Mouse (Mus musculus) ovary, postnatal 14 days (tissue): ENCODE measurements around the gene Cdh23.

Experiments used
- DNase-seq: peaks from one replicate; pipeline ENCODE4 v3.0.0; 2022; ENCODE audit warnings: low spot score

The Cdh23 gene

DNA sequence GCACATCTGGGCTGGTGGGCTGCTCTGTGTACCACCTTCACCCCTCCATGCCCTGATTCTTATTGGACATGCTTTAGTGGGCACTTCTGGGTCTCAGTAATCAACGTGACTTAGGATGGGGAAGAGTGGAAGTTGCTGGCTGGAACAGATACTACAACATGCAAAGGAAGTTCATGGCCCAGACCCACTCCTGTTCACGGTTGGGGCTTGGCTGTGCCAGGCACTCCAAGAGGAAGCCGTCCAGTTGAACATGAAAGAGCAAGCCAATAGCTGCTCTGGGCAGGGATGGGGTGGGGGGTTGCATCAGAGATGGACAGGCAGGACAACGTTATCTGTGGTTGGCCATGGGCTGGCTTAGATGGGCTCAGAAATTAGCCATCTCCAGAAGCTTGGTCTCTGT is 328.4 kb downstream of the Cdh23 start:
- DNase-seq: no peak

DNA sequence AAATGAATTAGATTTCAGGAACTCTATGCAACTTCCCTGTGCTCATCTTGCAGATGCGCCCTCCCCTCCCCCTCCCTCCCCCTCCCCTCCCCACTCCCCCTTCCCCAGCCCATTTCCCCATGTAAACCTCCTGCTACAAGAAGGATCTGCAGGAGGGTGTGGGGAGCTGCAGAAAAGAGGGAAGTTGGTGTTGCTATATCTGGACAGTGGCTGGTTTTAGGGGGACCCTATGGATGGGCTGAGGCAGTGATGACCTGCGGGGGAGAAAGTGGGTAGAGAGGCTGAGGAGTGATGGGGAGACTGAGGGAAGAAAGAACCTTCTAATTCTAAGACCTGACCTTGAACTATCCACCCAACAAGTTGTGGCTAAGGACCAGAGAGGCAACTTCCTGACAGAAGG is 329.1 kb downstream of the Cdh23 start:
- DNase-seq: no peak

DNA sequence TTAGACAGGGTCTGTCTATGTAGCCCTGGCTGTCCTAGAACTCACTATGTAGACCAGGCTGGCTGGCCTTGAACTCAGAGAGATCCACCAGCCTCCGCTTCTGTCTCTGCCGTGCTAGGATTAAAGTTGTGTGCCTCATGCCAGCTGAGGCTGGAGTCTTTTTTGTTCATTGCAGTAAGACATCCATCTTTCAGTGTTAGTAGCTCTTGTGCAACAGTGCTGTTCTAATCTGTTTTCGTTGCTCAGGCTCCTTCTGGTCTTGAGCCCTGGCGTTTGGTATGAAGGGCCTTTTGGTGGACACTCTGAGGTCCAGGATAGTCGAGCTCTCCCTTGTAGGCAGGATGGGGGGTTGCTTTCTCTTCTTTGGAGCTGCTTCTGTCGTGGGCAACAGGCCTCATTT is 332.9 kb downstream of the Cdh23 start:
- DNase-seq: no peak

DNA sequence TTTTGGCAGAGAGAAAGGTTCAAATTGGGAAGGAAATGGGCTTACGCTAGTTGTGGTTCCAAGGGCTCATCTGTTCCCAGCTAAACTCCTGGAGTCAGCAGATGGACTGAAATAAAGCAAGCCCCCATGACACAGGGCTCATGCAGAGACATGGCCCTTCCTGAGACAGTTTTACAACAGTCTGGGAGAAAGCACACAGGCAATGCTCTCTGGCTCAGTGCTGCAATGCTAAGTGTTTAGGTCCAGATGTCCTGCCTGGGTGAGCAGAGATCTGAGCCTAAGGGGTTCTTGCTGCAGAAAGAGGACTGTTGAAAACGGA is 334.0 kb downstream of the Cdh23 start:
- no peak for DNase-seq

DNA sequence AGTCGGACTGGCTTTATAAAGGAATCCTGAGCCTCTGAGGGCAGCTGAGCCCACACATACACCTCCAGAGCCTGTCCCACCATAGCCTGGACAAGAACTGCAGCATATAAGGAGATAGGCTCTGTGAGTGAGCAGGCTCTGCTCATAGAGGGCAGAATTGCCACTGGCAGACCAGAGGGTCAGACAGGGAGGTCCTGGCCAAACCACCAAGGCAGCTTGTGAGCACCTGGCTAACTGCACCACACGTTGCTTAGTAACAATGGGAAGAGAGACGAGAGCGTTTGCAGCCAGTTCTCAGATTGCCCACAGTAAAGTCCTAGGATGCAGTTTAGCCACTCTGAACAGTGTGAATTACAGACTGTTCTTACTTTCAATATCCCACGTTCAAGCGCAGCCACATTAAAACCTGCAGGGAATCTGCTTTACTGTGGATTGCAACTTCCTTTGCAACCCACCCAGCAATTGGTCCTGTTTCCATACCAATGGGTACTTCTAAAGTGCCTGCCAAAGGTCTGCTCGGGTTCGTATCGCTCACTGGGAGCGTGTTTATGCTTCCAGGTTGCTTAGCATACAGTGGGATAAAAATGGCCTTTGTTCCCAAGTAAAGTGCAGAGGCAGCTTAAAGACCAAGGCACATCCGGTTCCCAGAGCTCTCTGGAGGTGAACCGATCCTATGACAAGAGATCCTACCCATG is 334.5 kb downstream of the Cdh23 start:
- DNase-seq: no peak

DNA sequence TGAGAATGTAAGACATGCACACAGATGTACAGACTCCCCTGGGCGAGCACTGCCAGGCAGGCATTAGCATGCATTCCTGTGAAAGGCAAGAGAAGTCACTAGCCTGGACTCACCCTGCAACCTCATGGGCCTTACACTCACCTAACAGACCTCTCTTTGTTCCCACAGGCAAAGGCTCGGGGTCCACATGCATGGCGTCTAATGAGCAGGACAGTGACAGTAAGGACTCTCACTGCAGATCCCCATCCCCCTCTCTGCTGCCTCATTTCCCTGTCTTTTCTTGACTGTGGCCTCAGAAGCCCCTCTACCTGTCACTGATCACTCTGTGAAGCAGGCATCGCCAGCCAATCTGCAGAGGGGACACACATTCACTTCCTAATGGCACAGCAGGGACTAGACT is 337.5 kb downstream of the Cdh23 start:
- no peak for DNase-seq

DNA sequence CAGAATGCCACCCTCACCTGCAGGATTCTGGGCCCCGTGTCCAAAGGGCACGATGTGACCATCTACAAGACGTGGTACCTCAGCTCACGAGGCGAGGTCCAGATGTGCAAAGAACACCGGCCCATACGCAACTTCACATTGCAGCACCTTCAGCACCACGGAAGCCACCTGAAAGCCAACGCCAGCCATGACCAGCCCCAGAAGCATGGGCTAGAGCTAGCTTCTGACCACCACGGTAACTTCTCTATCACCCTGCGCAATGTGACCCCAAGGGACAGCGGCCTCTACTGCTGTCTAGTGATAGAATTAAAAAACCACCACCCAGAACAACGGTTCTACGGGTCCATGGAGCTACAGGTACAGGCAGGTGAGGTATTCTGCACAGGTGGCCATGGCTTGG is 338.4 kb downstream of the Cdh23 start:
- DNase-seq: no peak

DNA sequence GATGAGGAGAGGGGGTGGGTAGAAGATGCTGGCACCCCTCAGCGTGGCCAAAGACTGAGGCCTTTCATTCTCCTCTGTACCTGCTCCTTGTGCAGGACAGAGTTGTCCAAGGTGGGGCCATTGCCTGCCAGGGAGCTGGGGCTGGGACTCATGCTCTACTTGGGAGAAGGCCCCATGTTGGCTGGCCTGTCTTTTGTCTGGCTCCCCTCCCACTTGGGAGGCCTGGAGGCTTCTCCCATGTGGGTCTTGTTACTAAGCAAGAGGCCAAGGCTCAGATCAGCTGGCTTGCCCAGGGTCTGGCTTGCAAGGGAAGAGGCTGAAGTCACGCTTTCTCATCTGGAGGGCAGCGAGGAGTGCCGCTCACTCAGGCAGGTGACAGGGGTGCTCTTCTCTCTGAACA is 338.8 kb downstream of the Cdh23 start:
- no peak for DNase-seq

DNA sequence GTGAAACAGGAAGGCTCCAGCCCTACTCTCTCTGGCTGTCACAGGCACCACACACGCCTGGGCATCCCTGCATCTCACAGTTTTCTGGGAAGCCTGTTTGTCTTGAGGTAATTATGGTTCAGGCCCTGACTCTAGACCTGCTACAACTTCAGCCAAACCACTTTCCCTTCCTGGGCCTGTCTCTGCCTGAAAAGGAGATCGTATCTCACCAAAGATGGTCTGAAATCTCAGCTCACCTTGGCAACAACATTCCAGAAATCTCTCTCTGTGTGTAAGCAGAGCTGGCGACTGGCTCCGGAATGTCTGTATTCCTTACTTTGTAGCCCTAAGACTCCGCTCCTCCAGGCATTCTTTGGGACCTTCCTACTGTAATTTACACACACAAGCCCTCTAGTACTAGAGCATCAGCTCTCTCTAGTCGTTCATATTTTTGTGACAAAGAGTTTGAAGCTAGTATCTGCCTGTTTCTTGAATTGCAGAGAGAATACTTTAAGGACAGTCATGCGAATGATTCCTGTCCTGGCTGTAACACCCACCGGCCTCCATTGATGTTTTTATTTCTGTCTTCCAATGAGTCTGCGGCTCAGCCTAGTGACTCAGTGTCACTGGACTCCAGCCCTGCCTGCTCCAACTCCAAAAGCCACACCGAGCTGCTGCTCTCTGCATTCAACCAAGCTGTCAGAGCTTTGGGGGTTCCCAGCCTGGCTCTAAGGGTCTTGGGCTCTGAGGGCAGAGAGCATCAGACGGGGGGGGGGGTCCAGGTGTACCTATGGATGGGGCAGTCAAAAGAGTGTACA is 341.2 kb downstream of the Cdh23 start:
- no peak for DNase-seq

DNA sequence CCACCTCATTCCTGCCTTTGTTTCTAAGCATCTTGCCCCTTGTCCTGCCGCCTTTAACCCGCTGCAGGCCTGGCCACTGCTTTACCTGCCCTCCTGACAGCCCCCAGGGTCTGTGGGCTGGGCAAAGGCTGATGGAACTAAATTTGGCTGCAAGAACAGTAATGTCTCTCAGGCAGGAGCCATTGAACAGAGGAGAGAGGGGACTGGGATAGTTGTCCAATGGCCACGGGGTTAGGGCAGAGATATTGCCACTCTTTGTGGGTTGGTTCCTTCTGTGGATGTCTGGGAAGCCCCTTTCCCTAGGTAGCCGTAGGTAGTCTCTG is 342.3 kb downstream of the Cdh23 start:
- no peak for DNase-seq

DNA sequence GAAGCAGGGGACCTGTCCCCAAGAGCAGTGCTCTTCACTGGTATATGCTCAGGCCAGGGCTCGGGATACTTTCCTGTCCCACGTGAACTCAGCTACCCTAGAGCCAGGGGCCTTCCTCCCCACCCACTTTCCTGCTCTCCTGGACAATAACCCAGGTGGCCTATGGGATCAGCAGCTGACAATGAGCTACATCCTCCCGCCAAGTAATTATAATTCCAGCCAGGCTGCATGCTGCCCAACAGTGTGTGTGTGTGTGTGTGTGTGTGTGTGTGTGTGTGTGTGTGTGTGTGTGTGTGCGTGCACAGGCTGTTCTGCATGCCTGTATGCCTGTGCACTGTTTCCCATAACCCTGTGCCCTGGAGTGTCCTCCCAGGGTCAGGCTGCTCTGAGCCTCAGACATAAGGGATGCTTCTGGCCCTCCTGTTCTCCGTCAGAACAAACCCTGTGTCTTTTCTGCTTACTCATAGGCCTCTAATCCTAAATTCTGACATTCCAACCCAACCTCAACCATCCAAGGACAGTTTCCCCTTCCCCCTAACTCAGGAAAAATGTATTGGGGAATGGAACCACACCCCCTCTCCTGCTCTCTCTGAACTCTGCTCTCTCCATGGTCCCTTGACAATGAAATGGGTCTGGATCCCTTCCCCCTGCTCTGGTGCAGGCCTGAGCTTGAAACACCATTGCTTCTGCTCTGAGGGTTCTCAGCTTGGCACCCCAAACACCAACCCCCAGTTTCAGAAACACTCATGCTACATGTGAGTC is 342.9 kb downstream of the Cdh23 start:
- no peak for DNase-seq

DNA sequence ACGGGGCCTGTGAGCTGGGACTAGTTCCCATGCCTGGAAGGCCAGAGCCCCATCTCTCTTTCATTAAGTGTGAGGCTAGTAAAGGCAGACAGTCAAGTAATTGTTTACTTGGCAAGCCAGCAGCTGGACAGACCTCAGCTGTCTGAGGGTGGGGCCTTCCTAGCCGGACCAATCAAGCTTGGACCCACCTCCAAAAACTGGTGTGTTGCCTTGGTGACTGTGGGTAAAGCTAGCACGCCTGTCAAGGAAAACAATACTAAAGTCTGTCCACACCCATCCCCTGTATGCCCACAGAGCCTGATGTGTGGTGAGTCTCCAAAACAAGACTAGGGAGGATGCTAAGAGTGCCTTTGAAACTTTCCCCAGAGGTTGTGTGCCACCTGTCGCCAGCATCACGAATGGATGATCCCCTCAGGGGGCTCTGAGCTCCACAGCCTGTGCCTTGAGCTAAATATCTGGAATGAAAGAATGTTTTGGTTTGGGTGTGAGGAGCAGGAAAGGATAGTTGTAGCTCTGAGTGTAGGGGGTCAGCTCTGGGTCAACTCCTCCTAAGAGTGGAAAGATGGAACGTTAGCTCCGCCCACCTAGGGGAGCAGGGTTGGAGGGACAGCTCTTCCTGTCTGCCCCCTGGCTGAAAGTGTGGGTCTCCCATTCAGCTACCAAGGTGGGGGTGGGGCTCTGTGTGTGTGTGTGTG is 344.4 kb downstream of the Cdh23 start:
- DNase-seq: peak; percentile 52

DNA sequence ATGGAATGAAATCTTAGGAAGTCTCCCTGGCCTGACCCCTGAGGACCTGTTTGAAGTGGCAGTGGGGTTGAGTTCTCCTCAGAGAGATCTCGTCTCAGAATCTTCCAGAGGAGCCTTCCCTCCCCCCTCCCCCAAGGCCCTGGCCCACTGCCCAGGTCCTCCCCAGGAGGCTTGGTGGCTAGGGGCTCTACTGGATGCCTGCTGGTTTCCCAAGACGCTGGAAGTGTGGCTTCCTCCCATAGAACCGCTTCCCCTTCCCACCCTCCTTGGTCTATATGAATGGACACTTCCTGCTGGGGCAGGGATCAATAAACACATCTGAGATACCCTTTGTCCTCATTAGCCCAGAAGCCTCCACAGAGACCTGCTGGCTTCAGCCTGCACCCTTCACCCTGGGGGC is 345.0 kb downstream of the Cdh23 start:
- DNase-seq: no peak

DNA sequence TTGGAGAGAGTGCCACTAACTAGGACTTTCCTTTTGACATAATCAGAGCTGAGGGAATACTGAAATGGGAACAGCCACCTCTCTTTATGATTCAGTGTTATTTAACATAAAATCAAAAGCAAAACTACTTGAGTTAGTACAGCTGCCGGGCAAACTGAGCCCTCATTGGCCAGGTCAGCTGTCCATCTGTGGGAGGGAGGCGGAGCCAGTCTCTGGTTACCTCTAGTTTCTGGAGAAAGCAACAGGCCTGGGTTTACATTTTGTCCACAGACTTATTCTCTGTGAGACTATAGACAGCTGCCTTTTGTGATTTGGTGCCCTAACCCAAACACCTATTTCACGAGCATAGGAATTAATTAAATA is 345.5 kb downstream of the Cdh23 start:
- peak; percentile 93 for DNase-seq

DNA sequence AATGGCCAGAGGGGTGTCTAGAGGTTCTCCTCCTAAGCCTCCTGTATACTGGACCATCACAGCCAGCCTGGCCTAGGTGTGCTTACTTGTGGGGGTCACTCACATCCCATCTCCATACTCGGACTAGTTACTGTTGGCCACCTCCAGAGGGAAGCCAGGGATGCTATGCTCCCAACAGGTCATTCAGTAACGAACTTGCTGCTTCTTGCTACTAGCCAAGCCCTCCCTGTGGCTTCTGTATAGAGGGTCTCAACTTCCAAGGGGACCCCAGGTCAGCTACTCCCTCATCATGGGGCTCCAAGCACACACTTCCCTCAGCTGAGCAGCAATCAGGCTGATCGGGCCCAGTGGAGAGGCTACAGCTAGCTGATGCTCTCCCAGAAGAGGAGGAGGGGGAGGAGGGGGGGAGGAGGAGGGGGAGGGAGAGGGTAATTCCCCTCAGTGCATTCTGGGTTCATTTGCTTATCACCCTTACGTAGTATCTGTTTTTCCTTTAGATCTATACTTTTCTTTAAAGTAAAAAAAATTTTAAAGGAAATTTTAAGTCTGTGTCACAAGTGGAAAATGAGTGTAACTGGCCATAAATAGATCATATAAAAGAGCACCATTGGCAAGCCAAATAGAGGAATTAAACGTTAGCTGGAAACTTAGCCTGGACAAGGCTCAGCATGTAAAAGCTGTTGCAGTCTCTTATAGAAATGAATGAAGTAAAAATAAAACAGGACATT is 346.0 kb downstream of the Cdh23 start:
- no peak for DNase-seq

DNA sequence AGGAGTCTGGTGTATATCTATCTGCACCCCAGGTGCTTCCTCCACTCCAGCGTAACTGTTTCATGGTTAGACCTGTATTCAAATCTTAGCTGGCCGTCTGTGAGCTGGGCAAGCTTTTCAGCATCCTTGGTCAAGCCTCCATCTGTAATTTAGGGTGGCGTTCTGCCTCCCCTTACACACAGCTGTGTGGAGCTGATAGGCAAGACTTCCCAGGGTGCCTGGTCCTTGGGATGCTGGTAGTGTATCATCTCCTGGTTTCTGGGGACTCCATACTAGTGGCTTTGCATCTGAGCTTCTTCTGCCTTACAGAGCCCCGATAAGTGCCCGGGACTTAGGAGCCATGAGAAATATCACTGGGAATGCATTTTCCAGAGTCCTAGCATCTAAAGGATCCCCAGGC is 346.6 kb downstream of the Cdh23 start:
- DNase-seq: no peak

DNA sequence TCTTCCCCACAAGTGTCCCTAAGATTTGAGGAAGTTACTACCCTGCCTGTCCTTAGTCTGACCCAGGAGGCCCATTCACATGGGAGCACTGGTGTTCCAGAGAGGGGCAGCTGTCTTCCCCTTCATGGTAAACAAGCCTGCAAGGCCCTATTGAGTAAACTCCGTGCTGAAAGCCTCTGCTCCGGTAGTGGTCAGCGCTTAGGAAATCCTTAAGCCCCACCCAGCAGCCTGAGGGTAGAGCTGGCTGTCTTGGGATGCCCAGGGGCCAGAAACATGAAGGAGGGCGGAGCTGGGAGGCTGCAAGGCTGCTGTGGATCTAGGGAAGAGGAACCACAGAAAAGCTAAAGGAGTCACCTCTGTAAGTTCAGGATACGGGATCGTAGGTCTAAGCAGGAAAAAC is 347.2 kb downstream of the Cdh23 start:
- DNase-seq: no peak

DNA sequence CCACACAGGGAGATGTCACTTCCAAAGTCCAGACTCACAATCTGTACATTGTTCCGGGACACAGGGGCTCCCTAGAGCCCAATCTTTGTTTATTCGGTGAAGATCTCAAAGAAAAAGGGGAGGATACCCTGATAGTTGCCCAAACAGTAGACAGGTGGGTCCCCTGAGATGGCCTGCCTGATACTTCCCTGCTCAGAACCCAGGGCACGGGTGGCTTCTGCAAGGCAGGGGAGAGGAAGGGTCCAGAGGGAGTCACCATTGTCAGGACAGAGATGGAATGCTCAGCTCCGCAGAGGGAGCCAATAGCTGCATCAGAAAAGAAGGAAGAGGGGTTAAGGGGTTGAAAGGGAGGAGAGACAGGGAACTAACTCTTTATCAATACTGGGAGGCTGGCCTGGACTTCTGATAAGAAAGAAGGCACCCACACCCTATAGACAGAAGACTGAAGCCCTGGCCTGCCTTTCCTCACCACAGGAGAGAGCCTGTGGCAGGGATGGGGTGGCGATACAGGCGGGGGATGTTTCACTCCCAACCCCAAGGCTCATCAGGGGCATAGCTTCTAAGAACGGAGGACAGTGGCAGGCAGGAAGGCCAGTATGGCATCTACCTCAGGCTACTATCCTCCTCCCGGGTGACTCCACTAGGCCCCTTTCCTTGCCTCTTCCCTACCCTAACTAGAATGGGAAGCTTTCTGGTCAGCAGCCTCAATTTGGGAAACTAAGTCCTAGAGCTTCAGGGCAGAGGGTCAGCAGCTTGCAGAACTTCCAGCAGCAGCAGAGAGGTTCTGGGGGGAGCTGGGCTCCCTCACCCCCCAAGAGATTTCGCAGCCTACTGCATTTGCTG is 348.3 kb downstream of the Cdh23 start:
- DNase-seq: no peak

DNA sequence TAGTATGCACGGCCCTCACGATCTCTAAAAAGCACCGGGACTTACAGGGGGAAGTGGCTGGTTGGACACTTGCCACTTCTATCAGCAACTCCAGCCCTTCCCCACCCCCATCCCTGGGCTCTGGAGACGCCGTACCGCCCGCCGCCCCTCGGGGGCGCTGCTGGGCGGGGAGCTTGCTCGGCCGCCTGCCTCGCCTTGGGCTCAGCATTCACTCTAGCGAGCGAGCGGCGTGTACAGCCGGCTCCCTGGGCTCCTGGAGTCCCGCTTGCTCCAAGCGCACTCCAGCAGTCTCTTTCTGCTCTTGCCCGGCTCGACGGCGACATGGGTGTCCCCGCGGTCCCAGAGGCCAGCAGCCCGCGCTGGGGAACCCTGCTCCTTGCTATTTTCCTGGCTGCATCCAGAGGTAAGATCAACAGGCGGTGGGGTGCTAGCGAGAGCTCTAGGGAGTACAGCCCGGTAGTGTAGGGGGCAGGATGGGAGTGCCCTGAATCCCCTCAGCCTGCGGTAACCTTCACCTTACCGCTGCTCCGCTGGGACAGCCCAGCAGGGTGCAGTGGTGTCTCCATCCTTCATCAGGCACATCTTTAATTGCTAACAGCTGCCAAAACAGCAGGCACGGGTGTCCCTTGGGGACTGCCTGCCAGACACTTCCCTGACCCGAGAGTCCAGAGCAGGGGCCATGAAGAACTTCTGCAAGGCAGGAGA is 349.4 kb downstream of the Cdh23 start, which contains the start of gene Vsir:
Gene Vsir, plus strand, starts transcription at position 151 of the 705 bp plus-strand sequence.
- peak; percentile 79 for DNase-seq

DNA sequence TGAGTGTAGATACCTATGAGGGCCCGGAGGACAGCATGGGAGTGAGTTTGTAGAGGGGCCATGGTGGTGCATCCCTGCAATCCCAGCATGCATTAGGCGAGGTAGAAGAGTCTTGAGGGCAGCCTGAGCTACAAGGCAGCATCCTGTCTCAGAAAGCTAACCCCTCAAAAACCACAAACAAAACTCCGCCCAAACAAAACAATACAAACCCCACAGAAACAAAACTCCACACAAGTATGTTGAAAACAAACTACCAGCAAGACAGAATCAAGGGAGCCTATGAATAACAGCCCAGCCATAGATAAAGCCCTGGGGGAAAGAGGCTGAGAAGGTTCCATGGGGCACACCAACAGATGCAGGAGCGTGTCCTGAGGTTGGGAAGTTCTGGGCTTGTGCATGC is 350.2 kb downstream of the Cdh23 start:
- DNase-seq: no peak

DNA sequence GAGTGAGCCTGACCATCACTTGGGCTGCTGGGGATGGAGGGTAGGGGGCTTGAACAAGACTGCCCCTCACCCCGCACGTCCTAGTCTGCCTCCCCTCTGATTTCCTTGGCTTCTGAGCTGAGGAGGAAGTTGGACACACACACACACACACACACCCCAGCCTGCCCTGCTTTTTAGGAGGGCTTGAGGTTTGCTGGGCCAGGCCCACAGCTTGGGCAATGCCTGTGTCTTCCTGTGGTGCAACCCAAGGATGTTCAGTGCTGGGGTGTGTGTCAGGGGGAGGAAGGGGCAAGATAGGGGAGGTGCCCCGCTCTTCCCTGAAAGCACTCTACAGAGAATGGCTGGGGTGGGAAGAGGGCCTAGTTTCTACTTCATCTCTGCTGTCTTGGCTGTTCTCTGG is 352.2 kb downstream of the Cdh23 start:
- no peak for DNase-seq
